Mouse (Mus musculus): ENCODE data around the gene Smok3c.

- TF ChIP-seq CTCF (IDR thresholded peaks at IDR 0.05; ENCODE audit: low read depth, low read length) (no peak), POLR2A (IDR thresholded peaks at IDR 0.05; ENCODE audit: extremely low read depth, insufficient read depth, low read length) (no peak)
Measured at GRCm38 (mm10) chr5:138075684-138076083, 22.7 kb downstream of the Smok3c start.

All from liver, adult 2 months (tissue).